Mouse (Mus musculus) bone marrow macrophage, adult 2 months (primary cell): ENCODE data around the gene Amotl2.

Source experiments
- CTCF ChIP-seq: IDR thresholded peaks from 2 replicates; pipeline ENCODE4 v1.5.1; 2012; ENCODE audit warnings: low read depth, mild to moderate bottlenecking, low read length, moderate library complexity
- POLR2A ChIP-seq: IDR thresholded peaks from 2 replicates; pipeline ENCODE4 v1.6.1; 2012; ENCODE audit warnings: mild to moderate bottlenecking, low read depth, low read length, borderline replicate concordance

GRCm38 (mm10) chr9:102749216-102749615, 32.7 kb downstream of the Amotl2 start:
- no peak for TF ChIP-seq CTCF
- TF ChIP-seq POLR2A, result no peak
